Mouse (Mus musculus) thymus, adult 2 months (tissue): ENCODE results near the gene Ski.

Experiments used
- CTCF ChIP-seq: fragments of 200-500 bp; IDR thresholded peaks from 2 replicates; pipeline ENCODE4 v1.5.1; 2012; ENCODE audit warnings: mild to moderate bottlenecking, control low read depth, low read length, moderate library complexity, borderline replicate concordance; ENCODE audit not compliant: control insufficient read depth, poor library complexity, insufficient read depth; ENCODE audit errors: extremely low read depth
- POLR2A ChIP-seq: fragments of 200-500 bp; IDR thresholded peaks from 2 replicates; pipeline ENCODE4 v1.6.1; 2012; ENCODE audit warnings: mild to moderate bottlenecking, low read length, control low read depth, moderate library complexity; ENCODE audit not compliant: control insufficient read depth, poor library complexity, insufficient read depth; ENCODE audit errors: extremely low read depth

GRCm38 (mm10) chr4:155209079-155209478 is 13.3 kb downstream of the Ski start:
- TF ChIP-seq CTCF: no peak
- no peak for TF ChIP-seq POLR2A
